Mouse (Mus musculus) midbrain, embryonic 10.5 days (tissue): ENCODE measurements around the gene AC109138.7. TPM values are rescaled to one million over a fixed set of nuclear protein-coding genes. Genes with fewer than 3 reads are reported as not detected.
"Not testable (repeated sequence)": the region's sequence is repeated elsewhere in the genome, so short reads cannot be mapped to it uniquely, and the experiment has no call there.

ENCODE experiments used
- DNase-seq: peaks from one replicate; pipeline ENCODE4 v3.0.0-alpha.2; 2017; ENCODE audit warnings: low spot score
- H3K27ac ChIP-seq: fragments of 300-500 bp; sonication (generic); replicated peaks from 2 replicates; pipeline ENCODE4 v1.5.1; 2016; ENCODE audit warnings: mild to moderate bottlenecking
- H3K27me3 ChIP-seq: fragments of 300-500 bp; sonication (generic); 2 replicates; pipeline ENCODE4 v1.6.1; 2016; ENCODE audit warnings: low read depth, mild to moderate bottlenecking; ENCODE audit not compliant: poor library complexity, severe bottlenecking
- H3K36me3 ChIP-seq: fragments of 300-500 bp; sonication (generic); 2 replicates; pipeline ENCODE4 v1.6.1; 2016; ENCODE audit warnings: mild to moderate bottlenecking, moderate library complexity
- H3K4me1 ChIP-seq: fragments of 300-500 bp; sonication (generic); 2 replicates; pipeline ENCODE4 v1.6.1; 2016
- H3K4me3 ChIP-seq: fragments of 300-500 bp; sonication (generic); 2 replicates; pipeline ENCODE4 v1.5.1; 2016; ENCODE audit warnings: mild to moderate bottlenecking, moderate library complexity
- H3K9me3 ChIP-seq: fragments of 300-500 bp; sonication (generic); replicated peaks from 2 replicates; pipeline ENCODE4 v1.6.1; 2016; ENCODE audit warnings: mild to moderate bottlenecking
- WGBS: fragments of 180-500 bp; shearing (Covaris S2); methylation state at CpG from one replicate; pipeline ENCODE4 v1.1.7; 2016; 5-methylcytosine and 5-hydroxymethylcytosine counted together
- polyA plus RNA-seq: library from polyadenylated mRNA; unstranded; fragments of >200 nt; fragmentation: Nextera tagmentation; extraction: Ambion mirVana; gene quantifications from 2 replicates; pipeline ENCODE4 v1.2.1, GENCODE M21; 2016

The AC109138.7 gene
- polyA plus RNA-seq, 1 experiment from 2014 or later: not detected

GRCm38 (mm10) chr19:4248683-4249082 lies 34.5 kb downstream of the AC109138.7 start:
- H3K4me1 ChIP-seq, H3K27ac ChIP-seq, H3K9me3 ChIP-seq, H3K4me3 ChIP-seq, H3K36me3 ChIP-seq, H3K27me3 ChIP-seq, DNase-seq: not testable (repeated sequence)
- 86% methylated on average over 1 of the region's 1 CpGs for WGBS

GRCm38 (mm10) chr19:4254230-4254629 lies 40.1 kb downstream of the AC109138.7 start:
- 84% methylated on average over 7 of the region's 7 CpGs for WGBS
- H3K4me3 ChIP-seq: no peak overlapping the region
- H3K4me1 ChIP-seq: peaks cover 13% of the 10 kb centered on the region
- H3K27ac ChIP-seq: no peak overlapping the region
- H3K9me3 ChIP-seq: no peaks in the 10 kb centered on the region
- no peak for DNase-seq
- H3K27me3 ChIP-seq: peaks cover 10% of the 10 kb centered on the region; the same call in 1 of the 2 replicates
- no peaks in the 10 kb centered on the region for H3K36me3 ChIP-seq

- peaks cover 13% of the 10 kb centered on the region for H3K4me1 ChIP-seq
- no peaks in the 10 kb centered on the region for H3K9me3 ChIP-seq
- no peak for DNase-seq
- WGBS: 76% methylated on average over 11 of the region's 11 CpGs
- H3K36me3 ChIP-seq: no peaks in the 10 kb centered on the region
- no peak overlapping the region for H3K4me3 ChIP-seq
- no peak overlapping the region for H3K27ac ChIP-seq
- H3K27me3 ChIP-seq: peaks cover 10% of the 10 kb centered on the region; the same call in 1 of the 2 replicates
Measured at GRCm38 (mm10) chr19:4255583-4256162, 41.5 kb downstream of the AC109138.7 start.

DNA sequence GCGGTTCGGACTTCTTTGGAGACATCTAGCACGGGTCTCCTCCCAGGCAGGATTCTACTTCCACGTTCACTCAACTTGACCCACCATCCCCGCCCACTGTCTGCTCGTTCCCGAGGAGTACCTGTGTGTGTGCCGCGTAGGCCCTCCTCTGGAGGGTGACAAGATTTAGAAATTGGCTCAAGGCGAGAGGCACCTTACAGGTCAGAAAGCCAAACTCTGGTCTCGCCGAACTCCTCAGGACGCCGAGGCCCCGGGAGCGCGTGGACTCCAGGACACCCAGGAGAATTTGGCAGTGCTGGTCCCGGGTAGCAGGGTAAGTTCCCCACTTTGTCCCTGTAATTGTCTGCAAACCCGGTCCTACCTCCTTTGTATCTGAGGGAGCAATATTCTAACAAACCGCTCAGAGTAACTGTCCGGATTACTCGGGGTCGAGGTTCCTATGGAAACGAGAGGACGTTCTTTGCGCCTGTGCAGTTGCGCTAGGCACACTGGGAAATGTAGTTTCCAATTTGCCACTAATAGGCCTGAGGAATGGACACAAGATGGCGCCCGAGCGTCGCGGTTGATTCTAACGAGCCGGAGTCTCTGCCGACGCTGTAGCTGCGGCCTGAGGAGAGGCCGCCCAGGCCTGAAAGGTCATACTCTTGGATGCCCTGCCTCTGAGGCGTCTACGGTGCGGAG lies 43.2 kb downstream of the AC109138.7 start:
- H3K27ac ChIP-seq: peak overlapping the region; percentile 80
- H3K36me3 ChIP-seq: no peaks in the 10 kb centered on the region
- peak overlapping the region; percentile 75 for H3K4me3 ChIP-seq
- H3K9me3 ChIP-seq: no peaks in the 10 kb centered on the region
- DNase-seq: peak; percentile 90
- peaks cover 13% of the 10 kb centered on the region for H3K4me1 ChIP-seq
- peaks cover 10% of the 10 kb centered on the region; the same call in 1 of the 2 replicates for H3K27me3 ChIP-seq
- 2% methylated on average over 41 of the region's 41 CpGs for WGBS

GRCm38 (mm10) chr19:4257897-4258252 lies 43.7 kb downstream of the AC109138.7 start:
- Histone ChIP-seq H3K27ac (peak overlapping the region; percentile 80), H3K27me3 (peaks cover 10% of the 10 kb centered on the region; the same call in 1 of the 2 replicates), H3K9me3 (no peaks in the 10 kb centered on the region), H3K4me1 (peaks cover 13% of the 10 kb centered on the region), H3K4me3 (peak overlapping the region; percentile 75), H3K36me3 (no peaks in the 10 kb centered on the region)
- WGBS: 23% methylated on average over 12 of the region's 12 CpGs
- DNase-seq: no peak

GRCm38 (mm10) chr19:4261038-4261698 lies 47.0 kb downstream of the AC109138.7 start:
- no peak overlapping the region for H3K27ac ChIP-seq
- WGBS: 63% methylated on average over 8 of the region's 8 CpGs
- H3K27me3 ChIP-seq: peaks cover 8% of the 10 kb centered on the region; the same call in 1 of the 2 replicates
- no peak for DNase-seq
- no peak overlapping the region for H3K4me3 ChIP-seq
- no peaks in the 10 kb centered on the region for H3K9me3 ChIP-seq
- no peaks in the 10 kb centered on the region for H3K36me3 ChIP-seq
- H3K4me1 ChIP-seq: peaks cover 13% of the 10 kb centered on the region

- Histone ChIP-seq H3K9me3 (no peaks in the 10 kb centered on the region), H3K27me3 (peaks cover 16% of the 10 kb centered on the region), H3K4me3 (no peak overlapping the region), H3K4me1 (peaks cover 5% of the 10 kb centered on the region), H3K27ac (no peak overlapping the region; the same call in 1 of the 2 replicates), H3K36me3 (no peaks in the 10 kb centered on the region)
- DNase-seq: no peak
- 81% methylated on average over 6 of the region's 6 CpGs for WGBS
Measured at GRCm38 (mm10) chr19:4262756-4263155, 48.6 kb downstream of the AC109138.7 start.

DNA sequence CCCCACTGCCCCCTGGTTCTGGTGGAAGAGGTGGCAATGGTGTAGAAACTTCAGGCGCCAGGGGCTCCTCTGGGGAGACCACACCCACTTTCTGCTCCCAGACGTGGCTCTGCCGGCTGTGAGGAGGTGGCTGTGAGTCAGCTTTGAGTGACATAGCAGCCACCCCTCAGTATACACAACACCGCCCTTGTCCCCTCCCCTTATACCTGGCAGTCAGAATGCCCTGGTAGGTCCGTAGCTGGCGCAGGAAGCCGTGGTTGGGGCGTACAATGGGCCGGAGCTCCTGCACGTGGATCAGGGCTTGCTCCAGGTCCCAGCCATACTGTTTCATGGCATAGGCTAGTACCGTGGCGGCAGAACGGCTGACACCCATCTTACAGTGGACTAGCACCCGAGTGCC lies 49.5 kb downstream of the AC109138.7 start:
- WGBS: 73% methylated on average over 14 of the region's 14 CpGs
- Histone ChIP-seq H3K9me3 (no peaks in the 10 kb centered on the region), H3K27me3 (peaks cover 25% of the 10 kb centered on the region), H3K4me1 (peaks cover 3% of the 10 kb centered on the region), H3K4me3 (no peak overlapping the region), H3K27ac (no peak overlapping the region), H3K36me3 (no peaks in the 10 kb centered on the region)
- no peak for DNase-seq

- no peak overlapping the region for H3K27ac ChIP-seq
- H3K27me3 ChIP-seq: peaks cover 31% of the 10 kb centered on the region
- 90% methylated on average over 6 of the region's 6 CpGs for WGBS
- no peak overlapping the region for H3K4me3 ChIP-seq
- H3K4me1 ChIP-seq: peaks cover 9% of the 10 kb centered on the region
- no peaks in the 10 kb centered on the region for H3K36me3 ChIP-seq
- no peaks in the 10 kb centered on the region for H3K9me3 ChIP-seq
- no peak for DNase-seq
Measured at GRCm38 (mm10) chr19:4264171-4264780, 50.1 kb downstream of the AC109138.7 start.

DNA sequence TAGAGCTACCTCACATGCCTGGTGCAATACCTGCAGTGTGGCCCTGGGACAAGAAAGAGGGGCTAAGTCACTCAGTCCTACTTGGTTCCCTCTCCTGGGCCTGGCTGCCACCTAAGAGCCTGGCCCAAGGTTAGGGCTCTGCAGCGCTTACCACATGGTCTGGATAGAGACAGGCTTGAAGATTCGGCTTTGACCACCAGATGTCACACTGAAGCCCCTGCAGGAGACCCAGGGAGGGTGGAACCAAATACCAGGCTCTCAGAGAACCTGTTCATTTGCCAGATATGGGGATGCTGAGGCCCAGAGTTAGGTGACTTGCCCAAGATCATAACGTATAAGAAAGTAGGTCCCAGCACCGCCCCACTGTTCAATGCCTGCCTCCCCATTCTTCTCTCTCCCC lies 51.8 kb downstream of the AC109138.7 start:
- peaks cover 5% of the 10 kb centered on the region for H3K36me3 ChIP-seq
- no peaks in the 10 kb centered on the region for H3K9me3 ChIP-seq
- DNase-seq: no peak
- H3K27me3 ChIP-seq: peaks cover 48% of the 10 kb centered on the region
- H3K4me1 ChIP-seq: peaks cover 9% of the 10 kb centered on the region
- H3K4me3 ChIP-seq: no peak overlapping the region
- H3K27ac ChIP-seq: no peak overlapping the region
- WGBS: 73% methylated on average over 4 of the region's 4 CpGs

DNA sequence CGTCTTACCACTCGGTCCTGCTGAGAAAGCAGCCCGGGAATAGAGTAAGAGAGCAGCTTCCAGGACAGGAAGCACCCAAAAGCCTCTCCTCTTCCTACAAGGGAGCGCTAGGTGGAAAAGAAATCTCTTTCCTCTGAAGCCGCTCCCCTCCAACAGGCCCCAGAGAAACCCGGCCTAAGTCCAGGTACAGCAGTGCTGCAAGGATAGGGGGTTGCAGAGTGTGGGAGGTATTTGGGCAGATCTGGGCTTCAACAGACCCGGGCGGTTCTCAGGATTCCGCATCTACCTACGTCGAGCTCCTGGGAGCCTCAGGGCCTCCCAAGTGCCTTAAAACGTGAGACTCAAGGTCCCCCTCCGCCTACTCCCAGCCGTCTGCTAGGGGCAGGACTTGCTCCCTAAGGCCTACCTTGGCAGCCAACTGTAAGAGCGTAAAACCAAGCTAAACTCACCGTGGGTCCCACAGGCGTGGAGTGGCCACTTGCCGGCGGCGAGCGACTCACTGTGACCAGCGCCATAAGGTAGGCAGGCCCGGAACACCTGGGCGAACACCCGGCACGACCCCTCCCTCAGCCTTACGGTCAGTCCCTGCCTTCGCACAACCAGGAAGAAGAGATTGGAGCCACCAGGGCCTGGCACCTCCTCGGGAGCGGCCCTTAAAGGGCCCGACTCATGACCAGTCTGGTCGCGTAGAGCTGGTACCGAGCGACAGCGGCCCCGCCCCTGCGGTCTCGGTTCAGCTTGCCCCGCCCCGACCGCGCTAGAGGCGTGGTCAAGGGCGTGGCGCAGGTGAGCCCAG lies 54.6 kb downstream of the AC109138.7 start, which contains the start of gene Ssh3:
TSS of gene Ssh3 (minus strand) at position 615 of the 796 bp plus-strand sequence.
- H3K4me1 ChIP-seq: peaks cover 9% of the 10 kb centered on the region
- H3K9me3 ChIP-seq: no peaks in the 10 kb centered on the region
- peaks cover 20% of the 10 kb centered on the region for H3K36me3 ChIP-seq
- 0 out of 2 replicates have a peak within 1 kb of the TSS, but pooled peaks have one; percentile 14 for H3K27ac ChIP-seq
- no peak for DNase-seq
- peak within 1 kb of the TSS; percentile 50 for H3K4me3 ChIP-seq
- 5% methylated on average over 46 of the region's 46 CpGs for WGBS
- H3K27me3 ChIP-seq: peaks cover 53% of the 10 kb centered on the region

GRCm38 (mm10) chr19:4270187-4270586 lies 56.0 kb downstream of the AC109138.7 start:
- peaks cover 53% of the 10 kb centered on the region for H3K27me3 ChIP-seq
- H3K4me3 ChIP-seq: no peak overlapping the region
- no peak overlapping the region for H3K27ac ChIP-seq
- H3K4me1 ChIP-seq: peaks cover 9% of the 10 kb centered on the region
- no peak for DNase-seq
- H3K9me3 ChIP-seq: no peaks in the 10 kb centered on the region
- H3K36me3 ChIP-seq: peaks cover 20% of the 10 kb centered on the region
- WGBS: 68% methylated on average over 6 of the region's 6 CpGs
